Mouse (Mus musculus) layer of hippocampus, adult 8-10 months (tissue): ENCODE data around the gene Dtd1. TPM values are rescaled to one million over a fixed set of nuclear protein-coding genes. Genes with fewer than 3 reads are reported as not detected.

ENCODE experiments used
- microRNA-seq, 2 experiments: library from miRNA; unstranded; fragments of <30 nt; microRNA quantifications; one replicate each; pipeline ENCODE4 v1.2.0; 2022
- total RNA-seq, 4 experiments: library from RNA; stranded (reverse); gene quantifications; 2 replicates each; pipeline ENCODE4 v1.2.4; 2022

The Dtd1 gene
- total RNA-seq, 4 experiments from 2014 or later, result 59.2 to 73.7 (median 68.7) TPM

Small RNAs within 50 kb of the gene (microRNA-seq; reads per million reads assigned to microRNA genes)
- 0 reads per million in 2 experiments for gene Gm24823

Other genes starting within 250 kb of the Dtd1 start
- 10 to 100 TPM; 32.0 to 33.9 (median 32.8) TPM for gene Kat14, start 230.9 kb upstream of the Dtd1 start, total RNA-seq
- gene Pet117, start 230.9 kb upstream of the Dtd1 start, total RNA-seq, result 10 to 100 TPM in 2 of 4 experiments, 1 to 10 TPM in 2; 6.6 to 12.0 (median 10.4) TPM
- gene Dzank1, start 72.5 kb upstream of the Dtd1 start, total RNA-seq, result 100 to 1,000 TPM; 137 to 161 (median 153) TPM
- gene Polr3f, start 72.2 kb upstream of the Dtd1 start, total RNA-seq, result 10 to 100 TPM; 26.1 to 30.2 (median 28.0) TPM
- 10 to 100 TPM; 25.5 to 28.4 (median 27.4) TPM for gene Rbbp9, start 49.0 kb upstream of the Dtd1 start, total RNA-seq
- 10 to 100 TPM; 44.7 to 60.3 (median 50.8) TPM for gene Sec23b, start 43.7 kb upstream of the Dtd1 start, total RNA-seq
- 10 to 100 TPM; 48.3 to 77.4 (median 61.4) TPM for gene Smim26, start 5.8 kb upstream of the Dtd1 start, total RNA-seq
- under 1 TPM in 1 of 4 experiments, not detected in 3; 0.45 TPM for gene Scp2d1, start 223.8 kb downstream of the Dtd1 start, total RNA-seq